Mouse (Mus musculus) cerebellum, adult 2 months (tissue): Measurements from ENCODE around the gene Morn2.

Experiments
- CTCF ChIP-seq: fragments of 200-500 bp; IDR thresholded peaks from 2 replicates; pipeline ENCODE4 v1.5.1; 2011; ENCODE audit warnings: low read depth, mild to moderate bottlenecking, control low read depth, low read length, moderate library complexity, borderline replicate concordance; ENCODE audit not compliant: insufficient read depth
- POLR2A ChIP-seq: fragments of 200-500 bp; IDR thresholded peaks from 2 replicates; pipeline ENCODE4 v1.6.1; 2011; ENCODE audit warnings: low read length, control low read depth, borderline replicate concordance; ENCODE audit not compliant: insufficient read depth

GRCm38 (mm10) chr17:80323015-80323414, 33.0 kb downstream of the Morn2 start:
- TF ChIP-seq CTCF: no peak
- no peak for TF ChIP-seq POLR2A
